Mouse (Mus musculus): ENCODE data around the gene Bag2. TPM values are rescaled to one million over a fixed set of nuclear protein-coding genes. Genes with fewer than 3 reads are reported as not detected.
A peak's percentile ranks its signal among the peaks of the same experiment; 100 is the strongest.
"Not testable (repeated sequence)": the region's sequence is repeated elsewhere in the genome, so short reads cannot be mapped to it uniquely, and the experiment has no call there.

Bag2 gene
- total and polyA plus RNA-seq, 3 experiments: 74.2 to 88.8 TPM; not detected in 1

DNA sequence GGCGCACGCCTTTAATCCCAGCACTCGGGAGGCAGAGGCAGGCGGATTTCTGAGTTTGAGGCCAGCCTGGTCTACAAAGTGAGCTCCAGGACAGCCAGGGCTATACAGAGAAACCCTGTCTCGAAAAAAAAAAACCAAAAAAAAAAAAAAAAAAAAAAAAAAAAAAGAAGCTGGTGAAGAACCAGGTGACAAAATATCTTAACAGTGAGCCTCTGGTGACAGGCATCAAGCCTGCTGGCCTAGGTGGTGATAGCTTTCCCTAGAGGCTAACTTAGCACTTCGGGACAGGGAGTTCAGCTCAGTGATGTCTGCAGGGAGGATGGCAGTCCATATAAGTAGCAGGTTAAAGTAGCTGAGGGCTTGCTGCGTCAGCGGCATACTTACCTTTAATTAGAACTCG, 12.8 kb downstream of the Bag2 start:
- H3K79me2 ChIP-seq (ENCODE audit: control insufficient read depth, insufficient read depth, low read length, poor library complexity); DNase-seq (ENCODE audit: low read depth, low spot score); H3K27me3 ChIP-seq (ENCODE audit: control insufficient read depth in 1 of 2, insufficient read depth in 2 of 2, low read length in 2 of 2); H3K4me1 ChIP-seq (ENCODE audit: control insufficient read depth in 1 of 2, insufficient read depth in 2 of 2, low read length in 2 of 2); H3K27ac ChIP-seq (ENCODE audit: control insufficient read depth, low read depth, low read length); H3K9ac ChIP-seq (ENCODE audit: control insufficient read depth, low read depth, low read length, poor library complexity, severe bottlenecking); H3K4me3 ChIP-seq (ENCODE audit: control insufficient read depth in 1 of 2, insufficient read depth in 1 of 2, low read depth in 2 of 2, low read length in 2 of 2); H3K9me3 ChIP-seq (replicated peaks; ENCODE audit: insufficient read depth, low read length): not testable (repeated sequence)
- peak; percentile 58 for TF ChIP-seq ZNF384 (IDR thresholded peaks at IDR 0.05; ENCODE audit: low read depth, low read length)
- peaks cover 0 to 12% of the 10 kb centered on the region in 2 experiments; a peak in 2 of 4 replicates for H3K36me3 ChIP-seq (ENCODE audit: control insufficient read depth in 1 of 2, insufficient read depth in 2 of 2, low read length in 2 of 2)

DNA sequence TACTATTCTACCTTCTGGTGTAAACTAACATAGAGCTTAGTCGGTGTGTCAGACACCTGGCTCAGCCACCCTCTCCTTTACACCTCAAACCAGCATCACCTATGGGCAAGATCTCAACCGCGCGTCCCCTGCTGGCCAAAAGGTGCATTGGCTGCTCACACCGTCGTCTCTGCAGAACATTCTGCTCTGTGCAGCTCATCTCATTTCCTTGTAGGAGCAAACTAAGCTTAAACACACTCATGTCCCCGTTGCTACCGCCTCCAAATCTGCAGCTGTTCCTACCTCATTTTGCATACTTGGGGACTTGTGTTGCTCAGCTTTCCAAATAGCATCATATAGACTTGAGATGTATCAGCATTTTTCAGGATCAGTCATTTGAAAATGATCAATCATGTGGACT, 14.7 kb downstream of the Bag2 start:
- Histone ChIP-seq H3K9me3 (replicated peaks; ENCODE audit: insufficient read depth, low read length) (no peaks in the 10 kb centered on the region), H3K27ac (ENCODE audit: control insufficient read depth, low read depth, low read length) (no peak overlapping the region), H3K36me3 (ENCODE audit: control insufficient read depth in 1 of 2, insufficient read depth in 2 of 2, low read length in 2 of 2) (peaks cover 0 to 9% of the 10 kb centered on the region in 2 experiments; a peak in 1 of 4 replicates), H3K27me3 (ENCODE audit: control insufficient read depth in 1 of 2, insufficient read depth in 2 of 2, low read length in 2 of 2) (no peaks in the 10 kb centered on the region), H3K79me2 (ENCODE audit: control insufficient read depth, insufficient read depth, low read length, poor library complexity) (no peaks in the 10 kb centered on the region), H3K9ac (ENCODE audit: control insufficient read depth, low read depth, low read length, poor library complexity, severe bottlenecking) (no peak overlapping the region), H3K4me3 (ENCODE audit: control insufficient read depth in 1 of 2, insufficient read depth in 1 of 2, low read depth in 2 of 2, low read length in 2 of 2) (no peak overlapping the region), H3K4me1 (ENCODE audit: control insufficient read depth in 1 of 2, insufficient read depth in 2 of 2, low read length in 2 of 2) (no peaks in the 10 kb centered on the region)
- TF ChIP-seq MYB (IDR thresholded peaks at IDR 0.05; ENCODE audit: low read depth, low read length) (no peak), TBP (IDR thresholded peaks at IDR 0.05; ENCODE audit: low read depth, low read length) (0 out of 2 replicates have a peak, but pooled peaks have one; percentile 15), RAD21 (IDR thresholded peaks at IDR 0.05; ENCODE audit: low read depth, low read length) (peak; percentile 15), SMC3 (IDR thresholded peaks at IDR 0.05; ENCODE audit: low read depth, low read length) (peak; percentile 59), CTCF (IDR thresholded peaks at IDR 0.05 in 2 of 3, conservative IDR thresholded peaks at IDR 0.05 in 1 of 3; ENCODE audit: control insufficient read depth in 1 of 3, insufficient read depth in 1 of 3, low read depth in 2 of 3, low read length in 3 of 3, poor library complexity in 1 of 3, severe bottlenecking in 1 of 3) (peak; percentile 68 to 77 (median 73))
- peak; percentile 64 for DNase-seq (ENCODE audit: low read depth, low spot score)

DNA sequence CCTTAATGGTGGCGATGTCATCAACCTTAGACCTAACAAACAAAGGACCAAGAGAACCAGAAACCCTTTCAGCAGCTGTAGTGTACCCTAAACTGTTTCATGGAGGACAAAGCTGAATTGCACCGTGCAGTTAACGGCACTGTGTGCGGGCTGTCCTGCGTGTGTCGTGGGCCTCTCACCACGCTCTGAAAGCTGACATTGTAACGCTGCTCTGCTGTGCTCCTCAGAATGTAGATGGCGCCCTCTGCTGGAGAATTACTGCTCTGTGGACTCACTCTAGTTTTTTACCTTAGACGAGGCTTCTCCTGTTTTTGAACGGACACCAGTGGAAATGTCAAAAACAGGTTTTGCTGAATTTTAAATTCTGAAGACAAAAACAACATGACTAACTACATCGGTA, 18.3 kb downstream of the Bag2 start:
- no peaks in the 10 kb centered on the region for H3K9me3 ChIP-seq (replicated peaks; ENCODE audit: insufficient read depth, low read length)
- peak; percentile 80 for DNase-seq (ENCODE audit: low read depth, low spot score)
- no peaks in the 10 kb centered on the region for H3K79me2 ChIP-seq (ENCODE audit: control insufficient read depth, insufficient read depth, low read length, poor library complexity)
- H3K4me1 ChIP-seq (ENCODE audit: control insufficient read depth in 1 of 2, insufficient read depth in 2 of 2, low read length in 2 of 2): no peaks in the 10 kb centered on the region
- H3K9ac ChIP-seq (ENCODE audit: control insufficient read depth, low read depth, low read length, poor library complexity, severe bottlenecking): no peak overlapping the region
- H3K27me3 ChIP-seq (ENCODE audit: control insufficient read depth in 1 of 2, insufficient read depth in 2 of 2, low read length in 2 of 2): no peaks in the 10 kb centered on the region
- no peak overlapping the region for H3K4me3 ChIP-seq (ENCODE audit: control insufficient read depth in 1 of 2, insufficient read depth in 1 of 2, low read depth in 2 of 2, low read length in 2 of 2)
- TF ChIP-seq RAD21 (IDR thresholded peaks at IDR 0.05; ENCODE audit: low read depth, low read length) (peak; percentile 82), NELFE (IDR thresholded peaks at IDR 0.05; ENCODE audit: low read depth, low read length) (no peak), ZC3H11A (IDR thresholded peaks at IDR 0.05; ENCODE audit: low read depth, low read length) (peak; percentile 62), ZNF384 (IDR thresholded peaks at IDR 0.05; ENCODE audit: low read depth, low read length) (0 out of 2 replicates have a peak, but pooled peaks have one; percentile 38), UBTF (IDR thresholded peaks at IDR 0.05; ENCODE audit: borderline replicate concordance, insufficient read depth, low read depth, low read length) (no peak), SMC3 (IDR thresholded peaks at IDR 0.05; ENCODE audit: low read depth, low read length) (peak; percentile 75), CTCF (IDR thresholded peaks at IDR 0.05 in 2 of 3, conservative IDR thresholded peaks at IDR 0.05 in 1 of 3; ENCODE audit: control insufficient read depth in 1 of 3, insufficient read depth in 1 of 3, low read depth in 2 of 3, low read length in 3 of 3, poor library complexity in 1 of 3, severe bottlenecking in 1 of 3) (peak; percentile 80 to 87 (median 81))
- H3K36me3 ChIP-seq (ENCODE audit: control insufficient read depth in 1 of 2, insufficient read depth in 2 of 2, low read length in 2 of 2): no peaks in the 10 kb centered on the region; a peak in 1 of 4 replicates
- no peak overlapping the region for H3K27ac ChIP-seq (ENCODE audit: control insufficient read depth, low read depth, low read length)

Measured in MEL (cell line).